Mouse (Mus musculus) gastrocnemius, postnatal 14 days (tissue): ENCODE results near the gene Cbx4. TPM values are rescaled to one million over a fixed set of nuclear protein-coding genes. Genes with fewer than 3 reads are reported as not detected.

Experiments used
- DNase-seq: peaks from one replicate; pipeline ENCODE4 v3.0.0; 2021; ENCODE audit warnings: mixed read lengths
- intact Hi-C: fragments of 180-260 bp; cut with DNase I; formaldehyde crosslinking; loops from one replicate; pipeline ENCODE4 v1.15.1; 2025; ENCODE audit warnings: low total_unique reads
- total RNA-seq, 2 experiments: library from RNA; stranded (reverse); gene quantifications; 2 replicates each; pipeline ENCODE4 v1.2.3; 2021

The Cbx4 gene
- total RNA-seq, 2 experiments from 2014 or later: 4.7 to 5.9 TPM

DNA sequence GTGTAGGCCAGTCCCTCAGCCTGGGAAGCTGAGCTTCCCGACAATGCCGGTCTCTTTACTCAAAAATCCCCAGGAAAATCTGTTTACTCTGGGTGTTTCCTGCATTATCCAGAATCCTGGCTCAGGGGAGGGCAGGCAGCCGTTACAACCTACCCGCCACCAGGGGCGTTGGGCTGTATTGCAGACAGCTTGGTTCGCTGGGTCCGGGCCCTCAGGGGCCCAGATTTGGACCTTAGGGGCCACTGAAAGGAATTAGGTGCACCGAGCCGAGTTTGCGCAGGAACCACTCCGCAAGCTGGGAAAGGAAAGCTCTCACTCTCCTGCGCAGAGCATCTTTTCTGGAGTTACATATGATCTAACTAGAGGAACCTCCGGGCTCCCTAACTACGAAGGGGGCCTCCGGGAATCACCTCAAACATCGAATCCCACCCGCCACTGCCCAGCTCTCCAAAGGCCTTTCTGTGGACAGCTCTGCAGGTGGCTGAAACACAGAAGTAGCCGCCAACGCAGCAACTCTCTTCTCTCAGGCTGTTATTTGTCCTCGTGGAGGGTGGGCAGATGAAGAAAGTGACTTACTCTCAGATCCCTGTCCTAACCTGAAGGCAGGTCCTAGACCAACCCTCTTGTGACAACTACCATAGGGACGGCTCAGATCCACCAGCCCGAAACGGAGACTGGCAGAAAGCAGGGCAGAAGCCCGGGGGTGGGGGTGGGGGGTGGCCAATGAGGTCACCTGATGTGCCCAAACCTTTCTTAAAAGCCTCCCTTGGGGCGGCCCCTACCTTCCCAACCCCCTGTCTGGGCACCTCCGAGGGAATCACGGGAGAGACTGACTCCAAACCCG lies 2.6 kb upstream of the Cbx4 start:
- no peak for DNase-seq
- intact Hi-C loops: loop anchor here (10.0 kb wide), 2 partner anchors 54 to 96 kb away; no protein-coding TSS in a partner anchor

DNA sequence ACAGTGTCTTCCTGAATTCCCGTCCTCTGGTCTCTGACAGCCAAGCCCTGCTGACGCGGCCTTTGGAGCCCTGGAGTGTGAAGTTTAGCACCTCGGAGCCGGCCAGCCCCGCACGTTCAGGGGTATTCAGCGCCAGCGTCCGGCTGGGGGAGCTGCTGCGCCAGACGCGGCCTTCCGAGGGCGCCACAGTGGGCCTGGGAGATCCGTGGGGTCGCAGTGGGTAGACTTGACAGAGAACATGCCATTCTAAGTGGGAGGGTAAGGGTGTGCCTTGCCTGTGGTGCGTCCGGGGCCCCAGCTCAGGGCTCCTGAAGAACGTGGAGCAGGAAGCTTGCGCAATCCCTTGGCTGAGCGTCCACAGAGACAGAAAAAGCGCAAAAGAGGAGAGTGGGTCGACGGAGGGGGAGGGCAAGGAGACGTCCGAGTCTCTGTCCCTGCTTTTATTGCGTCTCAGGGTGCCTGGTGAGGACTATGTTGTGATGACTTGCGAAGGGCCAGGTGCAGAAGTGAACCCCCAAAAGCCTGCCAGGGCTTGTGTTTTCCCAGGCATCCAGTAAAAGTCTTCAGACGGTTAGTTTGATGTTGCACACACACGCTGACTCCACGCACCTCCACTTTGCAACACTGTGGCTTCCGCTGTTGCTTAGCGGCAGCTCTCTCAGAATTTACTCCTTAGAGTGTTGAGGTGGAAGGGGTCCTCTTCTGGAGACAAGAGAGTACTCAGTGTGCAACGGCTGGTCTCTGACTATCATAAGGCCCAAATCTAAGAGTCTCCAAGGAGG lies 1.5 kb upstream of the Cbx4 start:
- DNase-seq: no peak
- intact Hi-C loops: loop anchor here (10.0 kb wide), 2 partner anchors 53 to 97 kb away; no protein-coding TSS in a partner anchor

GRCm38 (mm10) chr11:119085279-119086062 lies 550 bp downstream of the Cbx4 start:
- intact Hi-C loops: loop anchor here (10.0 kb wide), 2 partner anchors 51 to 99 kb away; no protein-coding TSS in a partner anchor
- peak; percentile 67 for DNase-seq

DNA sequence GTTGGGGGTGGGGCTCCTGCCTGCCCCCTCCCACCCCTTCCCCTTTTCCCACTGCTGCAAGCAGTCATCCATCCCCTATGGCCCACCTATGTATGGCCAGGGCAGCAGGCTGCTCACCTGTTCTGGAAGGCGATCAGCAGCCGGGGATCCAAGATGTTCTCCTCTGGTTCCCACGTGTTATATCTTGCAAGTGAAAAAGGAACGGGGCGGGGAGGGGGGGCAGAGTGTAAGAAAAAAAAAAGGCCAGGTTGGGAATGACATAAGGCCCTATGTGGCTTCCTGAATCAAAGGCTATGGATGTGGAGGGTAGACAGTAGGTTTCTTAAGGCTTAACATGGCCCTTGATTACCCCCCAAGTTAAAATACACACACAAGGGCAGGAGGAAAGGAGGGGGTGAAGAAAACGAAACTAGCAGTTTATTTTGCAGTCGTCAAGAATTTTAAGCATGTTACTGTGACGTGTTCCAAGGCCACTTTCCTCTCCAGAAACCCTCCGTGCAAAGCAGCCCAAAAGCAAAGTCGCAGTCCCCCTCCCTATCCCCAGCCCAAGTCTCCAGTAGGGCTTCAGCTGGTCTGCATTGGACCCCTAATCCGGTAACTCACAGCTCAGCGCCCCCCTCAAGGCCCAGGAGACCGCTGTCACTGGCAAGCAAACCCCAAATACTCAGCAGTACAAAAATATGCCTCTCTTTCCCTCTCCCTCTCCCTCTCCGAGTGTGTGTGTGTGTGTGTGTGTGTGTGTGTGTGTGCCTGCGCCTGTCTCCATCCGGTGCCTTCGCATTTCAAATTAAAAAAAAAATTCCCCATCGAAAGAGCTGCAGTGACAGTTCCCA lies 1.4 kb downstream of the Cbx4 start:
- no peak for DNase-seq
- intact Hi-C loops: loop anchor here (10.0 kb wide), 2 partner anchors 50 to 100 kb away; no protein-coding TSS in a partner anchor

DNA sequence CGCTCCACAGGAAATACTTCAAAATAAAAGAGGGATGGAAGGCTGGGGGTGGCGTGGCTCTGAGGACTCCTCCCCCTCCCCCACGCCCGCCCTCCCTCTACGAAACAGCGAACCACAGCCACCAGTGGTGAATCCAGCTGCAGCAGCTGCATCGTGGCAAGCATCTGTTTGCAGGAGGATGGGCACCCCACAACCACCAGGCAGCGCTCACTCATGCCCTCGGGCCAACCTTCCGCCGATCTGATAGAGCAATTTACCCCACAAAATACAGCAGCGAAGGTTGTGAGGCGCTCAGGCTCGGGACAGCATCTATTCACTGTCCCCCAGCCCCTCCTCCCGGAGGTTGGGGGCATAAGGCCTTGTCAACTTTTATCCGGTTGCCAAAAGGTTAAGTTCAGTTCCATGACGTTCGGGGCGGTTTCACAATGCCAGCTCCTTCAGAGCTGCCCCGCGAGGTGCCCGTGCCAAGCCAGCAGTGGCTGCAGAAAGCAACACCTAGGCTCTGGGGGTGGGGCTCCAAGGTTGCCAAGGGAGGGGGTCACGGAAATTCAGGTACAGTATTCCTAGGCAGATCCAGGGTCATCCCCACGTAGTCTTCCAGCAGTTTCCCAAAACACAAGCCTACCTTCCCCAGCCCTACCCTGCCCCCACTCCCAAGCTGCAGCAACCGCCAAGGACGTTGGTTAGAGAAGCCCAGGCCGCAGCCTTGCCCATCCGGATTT lies 2.1 kb downstream of the Cbx4 start:
- intact Hi-C loops: loop anchor here (10.0 kb wide), 2 partner anchors 49 to 101 kb away; no protein-coding TSS in a partner anchor
- no peak for DNase-seq

- intact Hi-C loops: loop anchor here (10.0 kb wide), 2 partner anchors 48 to 102 kb away; no protein-coding TSS in a partner anchor
- no peak for DNase-seq
Measured at GRCm38 (mm10) chr11:119082638-119083599, 3.1 kb downstream of the Cbx4 start.

DNA sequence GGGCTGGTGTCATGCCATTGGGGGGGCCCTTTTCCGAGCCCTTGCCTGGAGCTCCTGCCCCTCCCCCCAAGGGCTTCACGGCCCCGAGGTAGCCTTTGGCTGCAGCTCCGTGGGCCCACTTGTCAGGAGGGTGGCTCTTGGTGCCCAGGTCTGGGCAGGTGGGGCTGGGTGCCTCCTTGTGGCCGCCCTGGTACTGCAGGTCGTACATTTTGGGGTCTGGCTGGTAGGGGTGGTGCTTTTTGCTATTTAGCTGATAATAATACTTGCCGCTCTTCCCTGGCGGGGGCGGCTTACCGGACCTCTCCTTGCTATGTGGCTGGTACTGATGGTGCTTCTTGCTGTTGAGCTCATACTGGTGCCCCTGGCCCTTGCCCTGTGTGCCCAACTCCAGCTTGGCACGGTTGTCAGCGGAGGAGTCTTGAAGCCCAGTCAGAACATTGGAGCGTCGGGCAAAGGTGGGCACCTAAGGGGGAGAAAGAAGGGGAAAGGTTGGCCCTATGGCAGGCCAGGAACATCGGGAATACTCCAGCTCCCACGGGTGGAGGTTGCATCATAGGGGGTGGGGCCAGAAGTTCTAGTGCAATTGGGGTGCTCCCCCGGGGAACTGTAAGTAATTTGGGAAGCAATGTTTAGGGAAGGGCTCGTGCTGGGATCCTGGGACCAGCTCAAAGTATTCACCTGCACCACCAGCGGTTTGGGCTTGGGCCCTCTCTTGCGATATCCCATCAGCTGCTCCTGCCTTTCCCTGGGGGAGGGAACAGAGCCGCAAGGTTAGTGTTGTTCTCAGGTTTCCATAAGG lies 4.0 kb downstream of the Cbx4 start:
- DNase-seq: no peak

DNA sequence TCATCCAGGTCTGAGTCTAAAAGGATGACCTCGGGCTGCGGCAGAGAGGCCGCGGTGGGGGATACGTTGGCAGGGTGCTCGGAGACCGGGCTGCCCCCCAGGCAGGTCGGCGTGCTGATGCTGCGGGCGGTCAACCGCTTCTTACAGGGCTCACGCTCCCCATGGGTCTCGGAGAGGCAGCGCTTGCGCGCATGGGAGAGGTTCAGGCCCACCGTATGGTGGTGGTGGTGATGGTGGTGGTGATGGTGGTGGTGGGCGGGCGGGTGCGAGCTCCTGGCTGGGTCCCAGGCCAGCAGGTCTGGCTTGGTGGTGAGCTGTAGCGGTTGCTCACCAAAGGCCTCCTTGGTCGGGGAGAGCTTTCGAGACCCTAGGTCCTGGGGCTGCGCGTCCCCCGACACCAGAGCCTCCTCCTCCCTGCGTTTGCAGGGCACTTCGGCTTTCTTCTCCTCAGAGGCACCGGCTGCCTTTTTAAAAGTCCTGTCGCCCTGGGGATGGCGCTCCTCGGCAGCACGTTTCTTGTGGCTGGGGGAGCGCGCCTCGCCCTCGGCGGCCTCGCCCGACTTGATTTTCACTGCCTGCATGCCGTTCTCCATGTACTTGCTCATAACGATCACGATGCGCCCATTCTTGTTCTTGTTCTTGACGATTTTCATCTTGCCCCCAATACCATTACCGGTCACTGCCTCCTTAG lies 4.7 kb downstream of the Cbx4 start:
- DNase-seq: no peak
- intact Hi-C loops: loop anchor here (10.0 kb wide), 2 partner anchors 46 to 104 kb away; no protein-coding TSS in a partner anchor

More for the DNA sequence above, 4.0 kb downstream of the Cbx4 start:
- intact Hi-C loops: loop anchor here (10.0 kb wide), 2 partner anchors 47 to 103 kb away; no protein-coding TSS in a partner anchor

DNA sequence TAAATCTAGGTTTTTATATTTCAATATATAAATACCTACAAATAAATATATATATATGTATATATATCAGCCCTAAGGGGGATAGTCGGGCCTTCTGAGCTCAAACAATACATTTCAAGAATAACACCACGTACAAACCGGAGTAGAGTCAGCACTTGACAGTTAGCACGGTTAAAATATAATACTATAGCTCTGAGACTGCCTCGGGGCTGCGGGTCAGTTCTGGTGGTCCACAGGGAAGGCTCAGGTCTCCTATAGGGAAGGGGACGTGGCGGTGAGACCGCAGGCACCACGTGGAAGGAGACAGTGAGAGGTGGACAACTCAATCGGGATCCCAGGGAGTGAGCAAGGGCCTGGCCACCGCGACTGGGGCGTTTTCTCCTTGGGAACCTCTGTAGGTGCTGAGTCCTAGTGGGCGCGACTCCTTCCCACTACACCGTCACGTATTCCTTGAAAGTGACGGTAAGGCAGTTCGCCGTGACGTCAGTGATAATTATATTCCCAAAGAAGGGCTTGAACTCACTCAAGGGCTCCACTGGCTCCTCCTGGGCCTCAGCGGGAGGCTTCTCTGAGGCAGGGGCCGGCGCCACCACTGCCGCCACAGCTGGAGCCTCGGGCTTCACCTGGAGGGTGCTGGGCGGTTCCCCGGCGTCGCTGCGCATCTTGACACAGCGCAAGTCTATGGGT lies 5.4 kb downstream of the Cbx4 start:
- no peak for DNase-seq
- intact Hi-C loops: loop anchor here (10.0 kb wide), 2 partner anchors 46 to 104 kb away; no protein-coding TSS in a partner anchor

- no peak for DNase-seq
- intact Hi-C loops: no loop called here
Measured at GRCm38 (mm10) chr11:119079445-119079837, 6.6 kb downstream of the Cbx4 start.

DNA sequence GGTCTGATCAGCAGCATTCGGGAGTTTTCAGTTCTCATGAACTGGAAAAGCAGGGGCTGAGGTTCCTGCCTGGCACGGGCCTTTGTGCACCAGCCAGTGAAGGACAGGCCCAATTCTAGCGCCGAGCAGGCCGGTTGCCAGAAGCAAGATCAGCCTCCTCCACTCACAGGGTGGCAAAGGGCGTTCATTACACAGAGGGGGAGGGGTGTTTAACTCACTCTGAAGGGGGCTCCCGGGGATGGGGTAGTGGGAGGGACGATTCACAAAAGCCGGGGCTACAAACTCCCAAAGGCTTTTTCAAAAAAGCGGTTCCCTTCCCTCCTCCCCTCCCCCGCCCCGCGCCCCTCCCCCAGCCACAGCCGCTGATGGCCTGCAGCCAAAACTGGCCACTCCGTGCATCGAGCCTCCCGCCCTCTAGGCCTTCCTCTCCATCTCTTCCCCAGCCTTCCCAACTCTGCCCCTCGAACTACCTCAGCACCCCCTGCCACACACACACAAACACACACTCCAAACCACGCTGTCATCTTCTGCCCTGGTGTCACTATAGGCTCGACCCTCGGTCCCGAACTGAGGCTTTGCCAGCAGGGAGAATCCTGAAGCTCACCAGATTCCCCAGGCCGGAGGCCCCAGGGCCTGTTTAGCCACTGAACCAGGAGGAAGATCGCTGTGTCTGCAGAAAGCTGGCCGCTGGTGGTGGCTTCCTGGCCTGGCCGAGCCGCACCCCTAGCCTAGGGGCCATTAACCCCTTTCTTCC lies 7.2 kb downstream of the Cbx4 start:
- intact Hi-C loops: no loop called here
- no peak for DNase-seq

DNA sequence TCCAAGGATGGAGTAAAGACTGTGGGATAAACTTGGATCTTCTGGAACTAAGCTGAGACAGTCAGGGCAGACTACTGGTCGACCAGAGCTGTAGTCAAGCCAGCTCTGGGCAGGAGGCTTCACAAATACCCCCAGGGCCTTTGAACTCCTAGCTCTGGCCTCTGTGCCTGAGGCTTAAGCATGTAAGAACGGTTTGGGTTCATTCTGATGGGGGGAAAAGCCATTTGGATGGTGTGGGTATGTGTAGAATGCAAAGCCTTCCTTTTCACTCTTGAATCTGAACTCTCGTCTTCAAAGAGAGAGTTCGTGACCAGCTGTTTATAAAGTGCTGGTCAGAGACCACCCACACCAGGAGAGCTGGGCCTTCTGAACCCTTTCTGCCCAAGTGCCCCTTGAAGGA lies 8.3 kb downstream of the Cbx4 start:
- intact Hi-C loops: no loop called here
- DNase-seq: no peak

- DNase-seq: no peak
- intact Hi-C loops: no loop called here
Measured at GRCm38 (mm10) chr11:119075805-119076204, 10.2 kb downstream of the Cbx4 start.

- no peak for DNase-seq
- intact Hi-C loops: no loop called here
Measured at GRCm38 (mm10) chr11:119073876-119074433, 12.1 kb downstream of the Cbx4 start.
